Mouse (Mus musculus): Measurements from ENCODE around the gene Fam172a.
A peak's percentile ranks its signal among the peaks of the same experiment; 100 is the strongest.
"Not testable (repeated sequence)": the region's sequence is repeated elsewhere in the genome, so short reads cannot be mapped to it uniquely, and the experiment has no call there.

Gene Fam172a

DNA sequence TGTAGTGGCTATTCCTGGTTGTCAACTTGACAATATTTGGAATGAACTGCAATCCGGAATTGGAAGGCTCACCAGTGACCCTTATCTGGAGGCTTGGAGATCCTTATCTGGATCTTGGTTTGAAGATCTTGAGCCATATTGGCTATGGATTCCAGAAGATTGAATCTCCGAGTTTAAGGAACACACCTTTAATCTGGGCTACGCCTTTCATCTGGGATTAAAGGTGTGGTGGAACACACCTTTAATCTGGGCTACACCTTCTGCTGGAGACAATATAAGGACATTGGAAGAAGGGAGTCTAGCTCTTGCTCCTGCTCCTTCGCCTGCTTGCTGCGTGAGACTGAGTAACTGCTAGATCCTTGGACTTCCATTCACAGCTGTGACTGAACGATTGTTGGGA, at the start of gene Fam172a:
Gene Fam172a, plus strand, starts transcription at position 301 of the 400 bp plus-strand sequence.
- not testable (repeated sequence) for DNase-seq

DNA sequence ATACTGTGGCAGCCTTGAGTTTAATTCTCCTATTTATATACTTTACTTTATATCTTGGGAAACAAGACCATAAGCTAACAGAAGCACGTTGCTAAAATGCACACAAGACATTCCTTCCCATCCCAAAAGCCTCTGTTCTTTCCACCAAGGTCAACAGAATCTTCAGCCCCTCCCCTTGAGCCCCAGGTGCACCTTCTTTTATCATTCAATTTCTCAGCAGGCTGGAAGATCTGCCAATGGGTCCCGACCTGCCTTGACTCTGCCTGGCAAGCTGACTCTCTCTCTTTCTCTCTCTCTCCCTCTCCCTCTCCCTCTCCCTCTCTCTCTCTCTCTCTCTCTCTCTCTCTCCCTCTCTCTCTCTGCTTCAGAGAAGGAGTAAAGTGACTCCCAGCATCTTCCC, 13.2 kb upstream of the Fam172a start:
- no peak for DNase-seq

DNA sequence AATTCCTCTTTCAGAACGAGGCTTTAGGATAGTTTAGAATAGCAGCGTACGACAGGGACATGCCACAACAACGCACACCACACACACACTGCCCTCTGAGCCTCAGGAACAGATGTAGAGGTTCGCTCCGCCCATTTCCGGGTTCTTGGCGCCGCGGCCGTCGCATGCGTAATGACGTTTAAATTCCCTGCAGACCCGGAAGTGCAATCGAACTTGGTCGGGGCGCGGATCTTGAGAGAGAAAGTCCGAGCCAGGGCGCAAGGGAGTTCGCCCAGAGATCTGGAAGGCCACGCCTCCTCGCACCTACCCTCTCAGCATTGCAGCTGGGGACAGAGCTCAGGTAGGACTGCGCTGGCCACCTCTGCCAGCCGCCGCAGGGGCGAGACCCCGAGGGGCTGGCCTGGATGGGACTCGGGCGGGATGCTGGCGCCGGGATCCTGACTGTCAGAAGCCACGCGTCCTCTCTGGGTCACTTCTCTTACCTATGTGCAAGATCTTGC, 6.7 kb downstream of the Fam172a start:
- peak; percentile 85 for DNase-seq

DNA sequence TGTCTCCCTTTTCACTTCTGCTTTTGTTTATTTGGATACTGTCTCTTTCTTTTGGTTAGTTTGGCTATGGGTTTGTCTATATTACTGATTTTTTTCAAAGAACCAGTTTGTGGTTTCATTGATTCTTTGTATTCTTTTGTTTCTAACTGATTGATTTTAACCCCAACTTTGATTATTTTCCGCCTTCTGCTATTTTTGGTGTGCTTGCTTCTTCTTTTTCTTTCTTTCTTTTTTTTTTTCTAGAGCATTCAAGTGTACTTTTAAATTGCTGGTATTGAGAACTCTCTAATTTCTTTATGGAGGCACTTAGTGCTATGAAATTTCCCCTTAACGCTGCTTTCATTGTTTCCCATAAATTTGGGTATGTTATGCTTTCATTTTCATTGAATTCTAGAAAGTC, 15.7 kb downstream of the Fam172a start:
- DNase-seq: no peak

DNA sequence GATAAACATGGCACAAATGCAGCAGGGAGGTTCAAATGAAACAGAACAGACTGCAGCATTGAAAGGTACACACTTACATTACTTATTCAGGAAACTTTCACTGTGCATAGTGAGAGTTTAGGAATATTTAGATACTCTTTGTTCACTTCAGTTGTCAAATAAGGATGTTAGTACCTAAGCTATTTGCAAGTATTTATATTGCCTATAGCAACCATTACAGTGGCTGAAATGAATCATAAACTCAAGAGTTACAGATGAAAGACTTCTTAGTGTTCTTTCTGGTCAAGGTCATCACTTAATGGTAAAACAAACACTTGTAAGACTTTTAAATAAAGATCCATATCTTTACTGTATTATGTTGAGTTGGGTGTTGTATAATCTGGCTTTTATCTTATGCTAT, 41.0 kb downstream of the Fam172a start:
- no peak for DNase-seq

DNA sequence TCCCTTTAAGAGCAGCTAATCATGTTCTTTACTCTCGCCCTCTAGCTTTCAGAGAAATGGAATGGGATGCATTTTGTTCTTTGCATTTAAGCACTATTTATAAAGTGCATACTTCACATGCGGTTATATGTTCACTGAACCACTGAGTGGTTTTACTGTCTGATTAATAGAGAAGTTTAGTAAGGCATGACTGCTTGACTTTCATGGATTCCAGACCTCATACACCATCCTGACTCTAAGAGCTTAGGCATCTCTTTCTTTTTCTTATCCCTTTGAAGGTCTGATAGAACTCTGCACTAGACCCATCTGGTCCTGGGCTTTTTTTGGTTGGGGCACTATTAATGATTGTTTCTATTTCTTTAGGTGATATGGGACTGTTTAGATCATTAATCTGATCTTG, 75.8 kb downstream of the Fam172a start:
- DNase-seq: no peak

DNA sequence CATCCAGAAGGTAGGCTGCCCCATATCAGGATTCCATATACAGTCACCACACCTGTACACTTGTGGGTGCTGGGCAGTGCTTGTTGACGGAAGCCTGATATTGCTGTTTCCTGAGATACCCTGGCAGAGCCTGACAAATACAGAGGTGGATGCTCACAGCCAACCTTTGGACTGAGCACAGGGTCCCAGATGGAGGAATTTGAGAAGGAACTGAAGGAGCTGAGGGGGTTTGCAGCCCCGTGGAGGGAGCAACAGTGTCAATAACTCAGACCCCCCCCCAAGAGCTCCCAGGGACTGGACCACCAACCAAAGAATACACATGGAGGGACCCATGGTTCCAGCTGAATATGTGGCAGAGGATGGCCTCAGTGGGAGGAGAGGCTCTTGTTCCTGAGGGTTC, 105.5 kb downstream of the Fam172a start:
- not testable (repeated sequence) for DNase-seq

DNA sequence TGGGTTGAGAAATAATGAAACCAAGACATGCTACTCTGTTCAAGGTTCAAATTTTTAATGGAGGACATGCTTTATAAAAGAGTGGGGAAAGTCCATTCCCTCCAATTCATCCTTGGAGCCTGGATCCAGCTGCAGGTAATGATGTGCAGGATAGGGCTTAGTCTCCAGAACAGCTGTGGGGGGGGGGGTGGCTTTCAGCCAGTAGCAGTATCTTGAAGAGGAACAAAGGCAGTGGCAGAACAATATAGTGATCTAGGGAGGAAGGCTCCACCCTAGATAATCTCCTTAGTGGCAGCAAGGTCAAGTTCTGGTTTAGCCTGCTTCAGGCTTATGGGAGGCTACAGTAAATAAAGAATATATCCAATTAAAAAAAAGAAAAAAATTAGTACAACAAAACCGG, 108.6 kb downstream of the Fam172a start:
- no peak for DNase-seq

DNA sequence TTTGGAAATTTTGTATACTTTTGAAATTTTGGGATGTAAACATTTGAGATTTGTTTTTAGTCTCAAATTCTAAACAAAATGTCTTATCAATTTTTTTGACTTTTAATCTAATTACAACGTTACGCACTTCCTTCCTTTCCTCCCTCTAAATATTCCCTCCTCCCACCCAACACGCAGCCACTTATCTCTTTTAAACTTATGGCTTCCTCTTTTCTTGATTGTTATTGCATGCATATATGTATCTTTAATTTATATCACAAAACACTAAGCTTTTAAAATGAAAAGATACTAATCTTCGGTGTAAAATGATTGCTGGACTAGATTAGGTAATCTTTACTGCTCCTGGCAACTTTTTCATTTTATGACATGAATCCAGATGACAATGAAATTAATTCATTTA, 124.3 kb downstream of the Fam172a start:
- no peak for DNase-seq

DNA sequence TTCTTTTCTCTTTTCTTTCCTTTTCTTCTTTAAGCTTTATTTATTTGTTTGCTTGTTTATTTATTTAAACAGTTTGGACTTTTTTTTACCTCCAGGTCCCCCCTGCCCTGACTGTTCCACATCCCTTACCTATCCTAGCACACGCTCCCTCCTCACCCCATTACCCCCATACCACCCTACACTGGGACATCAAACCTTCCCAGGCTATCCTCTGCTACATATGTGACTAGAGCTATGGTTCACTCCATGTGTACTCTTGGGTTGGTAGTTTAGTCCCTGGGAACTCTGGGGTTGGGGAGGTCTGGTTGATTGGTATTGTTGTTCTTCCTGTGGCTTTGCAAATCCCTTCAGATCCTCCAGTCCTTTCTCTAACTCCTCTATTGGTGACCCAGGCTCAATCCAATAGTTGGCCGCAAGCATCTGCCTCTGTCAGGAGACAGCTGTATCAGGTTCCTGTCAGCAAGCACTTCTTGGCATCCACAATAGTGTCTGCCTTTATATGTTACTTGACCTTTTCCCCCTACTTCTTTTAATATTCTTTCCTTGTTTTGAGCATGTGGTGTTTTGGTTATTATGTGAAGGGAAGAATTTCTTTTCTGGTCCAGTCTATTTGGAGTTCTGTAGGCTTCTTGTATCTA, 141.3 kb downstream of the Fam172a start:
- DNase-seq: no peak

DNA sequence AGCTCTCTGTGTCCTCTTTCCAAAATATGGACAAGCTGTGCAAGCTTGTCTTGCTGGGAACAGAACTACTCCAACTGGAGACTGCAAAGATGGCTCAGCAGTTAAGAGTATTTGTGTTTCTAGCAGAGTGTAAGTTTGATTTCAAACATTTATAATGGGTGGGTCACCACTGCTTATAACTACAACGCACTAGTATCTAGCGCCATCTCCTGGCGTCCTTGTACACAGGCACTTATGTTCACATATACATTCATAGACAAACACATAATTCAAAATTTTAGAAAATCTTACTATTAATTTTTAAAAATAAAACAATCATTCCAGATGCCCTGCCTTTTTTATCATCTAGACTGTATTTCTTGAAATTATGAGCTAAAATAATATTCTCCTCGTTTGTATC, 147.0 kb downstream of the Fam172a start:
- no peak for DNase-seq

DNA sequence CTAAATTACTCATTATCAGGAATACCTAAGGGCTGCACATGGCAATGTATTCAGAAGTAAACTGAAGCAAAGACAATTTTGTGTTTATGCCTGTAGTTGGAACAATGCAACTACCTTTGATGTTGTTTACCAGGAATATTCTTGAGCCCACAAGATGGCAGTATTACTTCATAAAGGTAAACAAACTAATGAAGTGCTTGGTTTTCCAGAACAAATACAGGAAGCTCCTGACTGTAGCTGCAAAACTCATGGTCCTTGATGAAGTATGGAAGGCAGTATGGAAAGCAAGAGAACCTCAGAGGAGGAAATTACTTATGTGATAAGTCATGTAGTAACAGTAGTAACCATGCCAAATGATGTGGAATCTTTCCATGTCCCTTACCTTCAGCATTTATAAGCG, 163.0 kb downstream of the Fam172a start:
- no peak for DNase-seq

DNA sequence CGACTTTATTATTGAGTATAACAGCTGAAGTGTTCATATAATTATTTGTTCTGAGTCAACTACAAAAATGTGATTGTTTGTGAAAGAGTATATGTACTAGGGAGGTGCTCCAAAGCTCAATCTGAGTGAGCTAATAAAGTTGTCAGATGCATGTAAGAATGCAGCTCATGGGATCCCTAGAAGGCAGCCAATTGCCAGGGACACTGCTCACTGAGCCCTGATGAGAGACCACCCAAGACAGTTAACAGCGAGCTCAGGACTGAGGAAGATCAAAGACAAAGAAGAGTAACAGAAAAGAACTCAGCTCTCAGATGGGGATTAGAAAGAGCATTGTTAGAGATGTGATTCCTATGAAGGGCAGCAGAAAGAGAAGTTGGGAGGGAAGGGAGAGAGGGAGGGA, 166.5 kb downstream of the Fam172a start:
- DNase-seq: no peak

DNA sequence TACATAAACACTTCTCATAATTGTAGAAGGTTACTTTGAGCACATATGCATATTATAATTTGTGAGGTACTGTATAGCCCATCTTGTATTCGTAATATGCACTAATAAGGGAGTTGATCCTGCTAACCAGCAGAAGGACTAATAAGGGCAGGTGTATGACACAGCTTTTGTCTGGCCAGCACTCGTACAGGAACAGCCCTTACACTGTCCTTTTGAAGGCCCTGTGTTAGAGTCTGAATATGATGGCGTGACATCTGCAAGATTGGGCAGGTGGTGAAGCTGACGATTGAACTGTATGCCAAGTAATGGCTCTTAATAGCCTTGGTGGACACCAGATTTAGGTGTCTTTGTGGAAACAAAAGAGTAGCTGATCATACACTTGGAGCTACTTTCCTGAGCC, 176.3 kb downstream of the Fam172a start:
- no peak for DNase-seq

DNA sequence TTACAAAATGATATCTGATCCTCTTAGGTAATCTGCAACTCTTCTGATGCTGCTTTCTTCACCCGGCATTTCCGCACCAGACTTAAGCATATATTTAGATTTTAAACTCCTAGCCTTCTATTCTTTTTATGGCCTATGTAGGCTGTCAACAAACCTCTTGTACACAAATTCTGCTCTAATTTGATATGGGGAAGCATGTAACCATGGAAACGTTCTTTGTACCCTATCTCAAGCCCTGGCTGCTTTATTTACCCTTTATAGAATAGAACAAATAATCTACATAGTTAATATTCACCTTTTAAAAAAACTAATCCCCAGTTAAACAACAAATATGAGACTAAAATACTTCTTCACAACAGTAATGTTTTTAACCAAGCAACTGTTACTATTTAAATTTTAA, 176.7 kb downstream of the Fam172a start:
- no peak for DNase-seq

DNA sequence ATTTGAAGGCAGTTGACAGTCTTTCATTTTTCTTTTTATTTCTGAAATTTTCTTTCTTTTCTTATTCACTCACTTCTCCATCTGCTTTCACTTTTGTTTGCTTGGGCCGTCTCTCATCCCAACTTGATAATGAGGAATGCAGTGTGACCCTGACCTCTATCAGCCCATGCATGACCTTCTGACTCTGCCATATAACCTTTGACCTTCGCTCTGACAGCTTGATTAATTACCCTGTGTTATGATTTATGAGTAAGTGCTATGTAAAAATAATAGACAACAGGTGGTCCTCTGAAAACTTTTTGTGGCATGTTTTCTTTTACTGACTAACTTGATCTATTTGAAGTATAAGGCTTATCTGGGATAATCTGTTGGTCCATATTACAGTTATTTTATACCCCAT, 195.8 kb downstream of the Fam172a start:
- DNase-seq: no peak

DNA sequence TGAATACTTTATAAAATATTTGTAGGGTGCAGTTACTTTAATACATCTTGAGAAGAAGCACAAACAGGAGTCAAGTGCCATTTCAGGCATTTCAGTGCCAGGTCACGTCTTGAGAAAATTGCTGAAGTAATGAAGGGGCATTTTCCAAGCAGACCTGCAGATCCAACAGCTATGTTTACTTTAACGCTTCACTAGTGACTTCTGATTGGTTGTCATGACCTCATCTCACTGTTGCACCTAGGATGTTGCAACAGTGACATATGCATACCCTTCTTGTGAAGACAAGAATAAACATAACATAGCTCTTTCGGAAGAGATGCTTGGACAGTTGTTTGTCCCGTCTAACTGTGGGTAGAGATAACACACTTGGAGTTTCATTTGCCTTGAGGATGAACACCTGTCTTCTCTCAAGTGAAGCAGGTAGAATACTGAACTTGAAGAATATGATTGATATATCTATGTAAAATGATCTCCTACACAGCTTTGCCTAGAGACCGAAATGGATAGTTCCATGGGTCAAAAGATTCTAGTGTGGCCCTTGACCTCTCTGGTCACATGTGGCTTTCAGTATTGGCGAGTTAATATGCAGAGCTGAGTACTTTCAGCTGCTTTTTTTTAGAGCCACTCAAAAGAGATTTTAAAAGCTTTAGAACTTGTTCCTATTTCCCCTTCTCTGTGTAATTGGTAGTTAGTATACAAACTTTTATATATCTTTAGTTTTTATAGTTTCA, 196.4 kb downstream of the Fam172a start:
- DNase-seq: no peak

DNA sequence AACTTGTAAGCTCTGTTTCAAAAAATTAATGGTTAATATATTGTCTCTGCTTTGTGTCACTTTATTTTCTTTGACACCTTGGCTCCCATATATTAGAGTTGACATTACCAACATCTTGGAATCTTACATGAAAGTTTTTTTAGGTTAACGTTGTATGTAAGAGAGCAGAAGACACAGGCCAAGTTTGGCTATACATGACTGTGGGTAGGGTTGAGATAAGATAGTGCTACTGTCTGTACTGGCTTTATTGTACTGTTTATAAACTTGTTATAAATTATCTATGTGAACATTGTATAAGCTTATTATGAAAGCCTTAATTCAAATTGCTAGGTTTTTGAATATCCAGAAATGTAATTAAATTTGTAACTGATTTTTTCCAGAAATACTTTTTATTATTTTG, 197.9 kb downstream of the Fam172a start:
- no peak for DNase-seq

DNA sequence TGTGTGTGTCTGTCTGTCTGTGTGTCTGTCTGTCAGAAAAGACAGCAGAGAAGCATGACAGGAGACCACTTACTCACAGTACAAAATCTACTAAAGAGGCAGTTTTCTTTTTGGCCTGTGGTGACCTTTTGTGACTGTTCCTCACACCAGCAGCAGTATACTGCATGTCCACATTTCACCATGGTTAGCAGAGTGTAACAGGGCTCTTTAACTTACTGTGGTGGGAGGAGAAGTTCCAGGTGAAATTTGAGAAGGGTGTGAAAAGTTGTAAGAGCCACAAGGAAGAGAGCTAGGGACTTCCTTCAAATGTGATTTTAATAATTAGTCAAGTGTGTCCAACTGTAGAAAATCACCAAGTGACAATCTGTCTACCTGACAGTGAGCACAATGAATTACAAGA, 199.0 kb downstream of the Fam172a start:
- DNase-seq: no peak

DNA sequence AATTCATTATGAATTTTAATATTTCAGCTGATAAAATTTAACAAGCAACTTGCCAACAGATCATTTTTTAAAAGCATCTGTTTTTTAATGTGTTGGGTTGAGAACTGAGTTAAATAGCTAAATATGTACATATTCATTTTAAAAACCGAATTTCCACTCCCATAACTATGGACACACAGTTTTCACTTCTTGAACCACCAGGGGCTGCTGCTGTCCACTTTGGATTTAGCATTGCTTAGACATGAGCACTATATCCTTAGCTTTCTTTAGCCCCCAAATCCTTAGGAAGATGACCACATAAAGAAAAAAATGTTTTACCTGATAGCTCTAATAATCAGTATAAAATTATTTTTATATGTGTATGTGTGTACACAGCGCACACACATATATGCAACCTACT, 207.4 kb downstream of the Fam172a start:
- DNase-seq: no peak

DNA sequence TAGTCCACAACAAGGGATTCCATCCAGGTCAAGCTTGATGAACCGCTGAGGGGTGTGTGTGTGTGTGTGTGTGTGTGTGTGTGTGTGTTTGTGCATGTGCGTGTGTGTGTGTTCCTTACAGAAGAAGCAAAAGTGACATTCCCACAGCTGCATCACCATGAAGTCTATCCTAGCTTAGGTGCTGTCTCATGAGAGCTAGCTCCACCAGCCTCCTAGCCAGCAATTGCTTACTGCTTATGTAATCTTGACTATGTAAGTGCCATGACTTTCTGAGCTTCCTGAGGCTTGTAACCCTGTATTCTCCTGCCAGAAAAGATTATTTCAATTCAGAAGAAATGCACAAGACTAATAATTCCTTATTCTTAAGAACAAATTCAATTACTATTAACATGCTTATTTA, 221.0 kb downstream of the Fam172a start:
- DNase-seq: no peak

DNA sequence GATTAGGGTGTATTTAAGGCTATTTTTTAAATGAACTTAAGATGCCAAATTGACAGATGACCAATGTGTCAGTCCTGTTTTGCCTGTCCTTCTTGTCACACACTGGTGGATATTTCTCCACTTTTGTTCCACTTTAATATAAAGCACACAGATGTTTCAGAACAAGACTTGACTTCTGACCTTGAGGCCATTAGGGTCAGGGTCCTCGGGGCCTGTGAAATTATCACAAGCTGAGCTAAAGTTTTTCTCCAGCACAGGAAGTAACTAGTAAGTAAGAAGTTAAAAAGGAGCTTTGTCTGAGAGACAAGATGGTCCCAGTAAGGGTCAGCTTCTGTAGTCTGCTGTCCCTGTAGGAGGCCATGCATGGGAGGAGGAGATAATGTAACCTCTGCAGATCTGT, 255.8 kb downstream of the Fam172a start:
- DNase-seq: no peak

DNA sequence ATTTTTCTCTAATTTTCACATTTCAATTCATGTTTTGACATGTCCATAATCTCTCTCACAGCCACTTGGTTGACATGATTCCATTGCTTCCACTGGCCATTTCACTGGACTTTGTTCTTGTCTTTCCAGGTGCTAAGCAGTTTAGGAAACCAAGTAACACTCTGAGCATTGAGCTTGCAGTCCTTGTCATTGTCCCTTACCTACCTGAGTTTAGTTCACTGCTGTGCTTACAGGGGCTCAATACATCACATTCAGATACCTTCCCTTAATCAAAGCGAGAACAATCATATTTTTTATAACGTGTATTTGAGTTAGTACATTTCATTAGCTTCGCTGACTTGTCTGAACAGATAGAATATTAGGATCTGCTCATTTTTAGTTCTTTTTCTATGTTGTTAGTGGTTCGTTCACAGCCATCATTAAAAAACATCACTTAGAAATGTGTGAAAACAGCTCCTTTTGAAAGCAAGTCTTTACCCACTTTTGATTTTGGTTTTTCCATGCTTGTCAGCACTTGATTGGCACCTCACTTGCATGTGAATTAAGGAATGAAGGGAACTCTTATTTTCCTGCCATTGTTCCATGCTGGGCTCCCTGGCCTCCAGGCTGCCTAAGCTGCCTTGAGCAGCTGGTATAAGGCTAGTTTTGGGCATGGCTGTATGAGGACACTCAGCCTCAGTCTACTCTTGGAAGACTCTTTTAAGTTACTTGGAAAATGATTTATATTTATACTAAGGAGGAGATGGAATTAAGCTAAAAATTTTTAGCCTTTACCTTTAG, 257.9 kb downstream of the Fam172a start:
- no peak for DNase-seq

DNA sequence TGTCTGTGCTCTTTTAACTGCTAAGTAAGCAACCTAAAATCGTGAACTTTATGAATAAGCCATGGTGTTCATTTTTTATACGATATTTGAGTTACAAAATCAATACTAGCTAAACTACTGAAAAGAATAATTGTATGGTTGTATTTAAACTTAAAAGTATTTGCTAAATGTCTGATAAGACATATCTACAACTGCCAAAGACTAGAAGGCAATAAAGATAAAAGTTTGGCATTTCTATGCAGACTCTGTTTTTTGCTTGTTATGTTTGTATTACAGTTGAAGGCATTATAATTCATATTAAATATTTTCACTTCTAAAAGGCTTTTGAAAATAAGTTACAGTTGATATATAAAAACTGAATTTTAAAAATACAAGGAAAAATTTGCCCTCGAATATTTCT, 274.4 kb downstream of the Fam172a start:
- no peak for DNase-seq

All from cerebellum, adult 11 months (tissue).